Mouse (Mus musculus) E14TG2a.4 (cell line): ENCODE data around the gene Sh3pxd2b.

Experiments used
- CTCF ChIP-seq: conservative IDR thresholded peaks from 2 replicates; pipeline ENCODE4 v1.5.1; 2014; ENCODE audit warnings: low read length
- POU5F1 ChIP-seq: IDR thresholded peaks from 2 replicates; pipeline ENCODE4 v1.6.1; 2014; ENCODE audit warnings: low read length, borderline replicate concordance

- TF ChIP-seq CTCF (no peak), POU5F1 (no peak)
Measured at GRCm38 (mm10) chr11:32404708-32405107, 57.1 kb downstream of the Sh3pxd2b start.
